Mouse (Mus musculus) bone marrow macrophage, adult 2 months (primary cell): ENCODE measurements around the gene Zfp239.

Source experiments
- CTCF ChIP-seq: IDR thresholded peaks from 2 replicates; pipeline ENCODE4 v1.5.1; 2012; ENCODE audit warnings: low read depth, mild to moderate bottlenecking, low read length, moderate library complexity
- POLR2A ChIP-seq: IDR thresholded peaks from 2 replicates; pipeline ENCODE4 v1.6.1; 2012; ENCODE audit warnings: mild to moderate bottlenecking, low read depth, low read length, borderline replicate concordance

DNA sequence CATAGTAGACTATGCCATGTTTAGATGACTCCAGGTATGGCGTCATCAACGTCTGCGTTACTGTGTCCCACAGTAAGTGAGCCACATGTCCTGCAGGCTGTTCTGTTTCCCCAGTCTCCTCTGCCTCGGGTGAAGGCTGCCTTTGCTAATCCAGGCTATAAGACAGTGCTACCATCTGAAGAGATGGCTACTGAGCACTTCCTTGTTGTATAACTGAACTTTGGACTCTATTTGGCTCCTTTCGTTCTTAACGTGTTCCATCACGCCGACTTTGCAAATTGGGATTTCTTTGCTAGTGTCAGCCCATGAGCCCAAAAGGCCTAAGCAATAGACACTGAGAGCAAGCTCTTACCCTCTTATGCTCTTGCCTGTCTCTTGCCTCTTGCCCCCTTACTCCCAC is 6.3 kb downstream of the Zfp239 start:
- no peak for TF ChIP-seq POLR2A
- no peak for TF ChIP-seq CTCF
